Mouse (Mus musculus): ENCODE results near the gene Adm2. TPM values are rescaled to one million over a fixed set of nuclear protein-coding genes. Genes with fewer than 3 reads are reported as not detected.

The Adm2 gene
- polyA plus RNA-seq, 1 experiment from 2014 or later = 2.4 TPM

GRCm38 (mm10) chr15:89291521-89291920, 31.0 kb upstream of the Adm2 start:
- H3K4me3 ChIP-seq (replicated peaks) = no peak overlapping the region
- H3K27me3 ChIP-seq = no peaks in the 10 kb centered on the region
- WGBS (ENCODE audit: insufficient replicate concordance) = 47% methylated on average over 3 of the region's 3 CpGs
- no peak overlapping the region for H3K9ac ChIP-seq
- DNase-seq (peak; percentile 59), ATAC-seq (ENCODE audit: low read depth) (peak; percentile 83)
- no peaks in the 10 kb centered on the region for H3K9me3 ChIP-seq (replicated peaks)
- no peak overlapping the region for H3K4me2 ChIP-seq
- no peak overlapping the region for H3K27ac ChIP-seq
- H3K4me1 ChIP-seq (replicated peaks) = peaks cover 66% of the 10 kb centered on the region
- H3K36me3 ChIP-seq = peaks cover 97% of the 10 kb centered on the region

- 33% methylated on average over 2 of the region's 2 CpGs for WGBS (ENCODE audit: insufficient replicate concordance)
- peak overlapping the region; percentile 3; the same call in 1 of the 2 replicates for H3K9ac ChIP-seq
- no peak overlapping the region for H3K4me2 ChIP-seq
- peaks cover 56% of the 10 kb centered on the region for H3K4me1 ChIP-seq (replicated peaks)
- peaks cover 93% of the 10 kb centered on the region for H3K36me3 ChIP-seq
- DNase-seq = no peak
- H3K4me3 ChIP-seq (replicated peaks) = no peak overlapping the region
- H3K27me3 ChIP-seq = no peaks in the 10 kb centered on the region
- H3K9me3 ChIP-seq (replicated peaks) = no peaks in the 10 kb centered on the region
- peak overlapping the region; percentile 76 for H3K27ac ChIP-seq
- ATAC-seq (ENCODE audit: low read depth) = no peak
These were observed 29.7 kb upstream of the Adm2 start for GRCm38 (mm10) chr15:89292795-89293194.

- Histone ChIP-seq H3K9ac (no peak overlapping the region), H3K36me3 (peaks cover 84% of the 10 kb centered on the region), H3K4me3 (replicated peaks) (no peak overlapping the region), H3K9me3 (replicated peaks) (no peaks in the 10 kb centered on the region), H3K4me2 (no peak overlapping the region), H3K27me3 (no peaks in the 10 kb centered on the region), H3K27ac (no peak overlapping the region), H3K4me1 (replicated peaks) (peaks cover 51% of the 10 kb centered on the region)
- ATAC-seq (ENCODE audit: low read depth) (no peak), DNase-seq (no peak)
- 89% methylated on average over 10 of the region's 10 CpGs for WGBS (ENCODE audit: insufficient replicate concordance)
These were observed 28.7 kb upstream of the Adm2 start for GRCm38 (mm10) chr15:89293778-89294177.

GRCm38 (mm10) chr15:89295580-89296165, 26.8 kb upstream of the Adm2 start:
- 63% methylated on average over 8 of the region's 8 CpGs for WGBS (ENCODE audit: insufficient replicate concordance)
- Histone ChIP-seq H3K9ac (no peak overlapping the region), H3K4me1 (replicated peaks) (peaks cover 51% of the 10 kb centered on the region), H3K27me3 (no peaks in the 10 kb centered on the region), H3K36me3 (peaks cover 82% of the 10 kb centered on the region), H3K4me2 (no peak overlapping the region), H3K27ac (no peak overlapping the region), H3K4me3 (replicated peaks) (no peak overlapping the region), H3K9me3 (replicated peaks) (no peaks in the 10 kb centered on the region)
- DNase-seq = no peak
- ATAC-seq (ENCODE audit: low read depth) = peak; percentile 69

DNA sequence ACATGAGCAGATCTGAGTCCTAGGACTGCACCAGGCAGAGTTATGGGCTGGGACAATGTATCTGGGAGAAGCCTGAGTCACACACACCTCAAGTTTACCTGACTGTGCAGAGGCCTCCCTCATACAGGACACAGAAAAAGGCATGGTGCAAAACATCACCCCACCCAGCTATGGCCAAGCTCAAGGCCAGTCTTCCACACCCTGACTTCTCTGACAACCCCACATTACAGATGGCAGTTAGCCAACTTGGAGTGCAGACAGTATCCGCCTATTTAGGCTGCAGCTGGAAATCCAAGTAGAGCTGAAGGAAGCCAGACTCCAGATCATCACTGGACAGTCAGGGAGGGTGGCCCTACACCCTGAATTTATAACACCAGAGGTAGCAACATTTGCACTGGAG, 26.1 kb upstream of the Adm2 start:
- ATAC-seq (ENCODE audit: low read depth) (no peak), DNase-seq (no peak)

GRCm38 (mm10) chr15:89297695-89298094, 24.8 kb upstream of the Adm2 start:
- WGBS (ENCODE audit: insufficient replicate concordance) = 83% methylated on average over 2 of the region's 2 CpGs
- H3K27ac ChIP-seq = no peak overlapping the region
- no peak for DNase-seq
- H3K9ac ChIP-seq = no peak overlapping the region
- no peaks in the 10 kb centered on the region for H3K27me3 ChIP-seq
- H3K4me3 ChIP-seq (replicated peaks) = no peak overlapping the region
- peaks cover 34% of the 10 kb centered on the region for H3K4me1 ChIP-seq (replicated peaks)
- peaks cover 83% of the 10 kb centered on the region for H3K36me3 ChIP-seq
- no peak for ATAC-seq (ENCODE audit: low read depth)
- no peak overlapping the region for H3K4me2 ChIP-seq
- no peaks in the 10 kb centered on the region for H3K9me3 ChIP-seq (replicated peaks)

More for the DNA sequence above, 26.1 kb upstream of the Adm2 start:
- Histone ChIP-seq H3K9me3 (replicated peaks) (no peaks in the 10 kb centered on the region), H3K27me3 (no peaks in the 10 kb centered on the region), H3K9ac (no peak overlapping the region), H3K4me1 (replicated peaks) (peaks cover 46% of the 10 kb centered on the region), H3K4me2 (no peak overlapping the region), H3K36me3 (peaks cover 83% of the 10 kb centered on the region), H3K27ac (no peak overlapping the region), H3K4me3 (replicated peaks) (no peak overlapping the region)
- WGBS (ENCODE audit: insufficient replicate concordance) = 73% methylated on average over 1 of the region's 1 CpGs

DNA sequence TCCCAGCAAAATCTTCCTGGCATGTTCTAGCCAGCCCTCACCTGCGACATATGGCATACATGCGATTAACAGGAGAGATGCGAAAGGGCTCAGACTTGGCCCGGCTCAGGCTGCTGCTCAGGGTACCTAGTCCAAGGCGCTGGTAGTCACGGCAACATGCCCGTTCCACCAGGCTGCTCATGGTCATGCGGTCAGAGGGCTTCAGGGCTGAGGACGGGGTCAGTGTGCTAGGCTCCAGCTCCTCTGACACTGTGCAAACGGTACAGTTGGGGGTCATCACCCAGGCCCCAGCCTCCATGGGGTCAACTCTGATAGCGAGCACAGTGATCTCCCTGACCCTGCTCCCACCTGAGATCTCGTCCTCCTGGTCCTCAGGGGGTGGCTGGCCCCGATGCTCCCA, 22.3 kb upstream of the Adm2 start:
- H3K36me3 ChIP-seq = peaks cover 83% of the 10 kb centered on the region
- H3K4me1 ChIP-seq (replicated peaks) = peaks cover 14% of the 10 kb centered on the region
- ATAC-seq (ENCODE audit: low read depth) (no peak), DNase-seq (no peak)
- no peak overlapping the region for H3K27ac ChIP-seq
- WGBS (ENCODE audit: insufficient replicate concordance) = 86% methylated on average over 13 of the region's 13 CpGs
- no peak overlapping the region for H3K4me3 ChIP-seq (replicated peaks)
- no peak overlapping the region for H3K9ac ChIP-seq
- no peaks in the 10 kb centered on the region for H3K9me3 ChIP-seq (replicated peaks)
- no peaks in the 10 kb centered on the region for H3K27me3 ChIP-seq
- H3K4me2 ChIP-seq = no peak overlapping the region

GRCm38 (mm10) chr15:89300600-89300999, 21.9 kb upstream of the Adm2 start:
- Histone ChIP-seq H3K4me2 (no peak overlapping the region), H3K36me3 (peaks cover 83% of the 10 kb centered on the region), H3K27me3 (no peaks in the 10 kb centered on the region), H3K9ac (no peak overlapping the region), H3K27ac (no peak overlapping the region), H3K4me1 (replicated peaks) (peaks cover 10% of the 10 kb centered on the region), H3K4me3 (replicated peaks) (no peak overlapping the region), H3K9me3 (replicated peaks) (no peaks in the 10 kb centered on the region)
- ATAC-seq (ENCODE audit: low read depth) (no peak), DNase-seq (no peak)
- 88% methylated on average over 8 of the region's 8 CpGs for WGBS (ENCODE audit: insufficient replicate concordance)

DNA sequence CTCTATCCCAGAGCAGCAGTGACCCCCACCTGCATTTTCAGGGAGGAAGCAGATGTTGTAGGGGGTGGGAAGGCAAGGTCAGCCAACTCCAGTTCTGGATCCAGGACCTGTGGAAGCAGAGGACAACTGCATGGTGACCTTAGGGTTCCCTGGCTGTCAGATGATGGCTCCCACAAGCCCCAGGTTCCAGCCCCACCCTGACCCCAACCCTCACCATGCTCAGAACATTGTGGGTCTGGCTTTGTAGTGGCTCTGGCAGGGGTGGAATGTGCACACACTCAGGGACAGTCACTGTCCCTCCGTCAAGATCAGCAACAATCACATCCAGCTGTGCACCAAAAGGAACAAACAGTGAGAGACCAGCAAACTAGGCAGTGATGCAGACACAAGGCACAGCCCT, 16.6 kb upstream of the Adm2 start:
- Histone ChIP-seq H3K9me3 (replicated peaks) (no peaks in the 10 kb centered on the region), H3K4me1 (replicated peaks) (peaks cover 33% of the 10 kb centered on the region), H3K27ac (no peak overlapping the region), H3K4me3 (replicated peaks) (no peak overlapping the region), H3K36me3 (peaks cover 70% of the 10 kb centered on the region), H3K4me2 (no peak overlapping the region), H3K27me3 (no peaks in the 10 kb centered on the region), H3K9ac (no peak overlapping the region)
- DNase-seq (no peak), ATAC-seq (ENCODE audit: low read depth) (no peak)
- WGBS (ENCODE audit: insufficient replicate concordance) = 64% methylated on average over 1 of the region's 1 CpGs

GRCm38 (mm10) chr15:89307461-89307860, 15.1 kb upstream of the Adm2 start:
- DNase-seq (no peak), ATAC-seq (ENCODE audit: low read depth) (no peak)
- WGBS (ENCODE audit: insufficient replicate concordance) = 79% methylated on average over 13 of the region's 13 CpGs
- Histone ChIP-seq H3K4me2 (no peak overlapping the region), H3K27me3 (no peaks in the 10 kb centered on the region), H3K9ac (no peak overlapping the region), H3K9me3 (replicated peaks) (no peaks in the 10 kb centered on the region), H3K36me3 (peaks cover 55% of the 10 kb centered on the region), H3K4me3 (replicated peaks) (no peak overlapping the region), H3K27ac (no peak overlapping the region), H3K4me1 (replicated peaks) (peaks cover 47% of the 10 kb centered on the region)

DNA sequence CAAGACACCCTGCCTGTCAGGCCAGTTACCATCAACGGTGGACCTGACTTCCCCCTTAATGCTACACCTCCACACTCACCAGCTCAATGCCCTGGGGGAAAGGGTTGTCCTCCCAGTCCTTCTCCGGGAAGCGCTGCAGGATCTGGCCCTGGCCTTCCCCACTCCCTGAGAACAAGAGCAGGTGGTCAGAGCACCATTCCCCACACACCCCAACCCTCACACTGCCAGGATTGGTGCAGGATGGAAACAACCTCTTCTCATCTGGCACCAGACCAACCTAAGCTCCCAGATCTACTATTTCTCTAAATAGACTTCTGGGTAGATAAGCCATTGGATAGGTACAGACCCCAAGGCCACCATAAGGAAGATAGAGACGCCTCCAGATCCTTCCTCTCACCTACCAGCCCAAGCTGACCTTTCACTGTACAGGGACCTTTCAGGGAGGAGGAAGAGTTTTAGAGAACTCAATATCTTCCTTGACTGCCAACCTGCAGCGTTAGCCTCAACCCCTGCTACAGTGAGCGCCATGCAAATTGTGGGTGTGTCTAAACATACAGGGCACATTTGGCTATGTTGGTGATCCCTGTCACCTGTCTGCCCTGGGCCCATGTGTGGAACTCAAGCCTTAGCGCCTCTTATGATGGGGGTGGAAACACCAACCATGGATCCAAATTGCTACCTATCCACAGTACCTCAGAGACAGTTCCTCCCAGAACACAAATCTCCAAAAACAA, 13.9 kb upstream of the Adm2 start:
- no peak overlapping the region for H3K4me3 ChIP-seq (replicated peaks)
- H3K4me2 ChIP-seq = no peak overlapping the region
- H3K27me3 ChIP-seq = no peaks in the 10 kb centered on the region
- no peak for DNase-seq
- WGBS (ENCODE audit: insufficient replicate concordance) = 74% methylated on average over 7 of the region's 7 CpGs
- no peak overlapping the region for H3K9ac ChIP-seq
- H3K9me3 ChIP-seq (replicated peaks) = no peaks in the 10 kb centered on the region
- no peak overlapping the region for H3K27ac ChIP-seq
- peaks cover 58% of the 10 kb centered on the region for H3K4me1 ChIP-seq (replicated peaks)
- no peak for ATAC-seq (ENCODE audit: low read depth)
- H3K36me3 ChIP-seq = peaks cover 44% of the 10 kb centered on the region
